Mouse (Mus musculus): Measurements from ENCODE around the gene P2rx7. TPM values are rescaled to one million over a fixed set of nuclear protein-coding genes. Genes with fewer than 3 reads are reported as not detected.
A peak's percentile ranks its signal among the peaks of the same experiment; 100 is the strongest.

P2rx7 gene
- polyA plus RNA-seq, 1 experiment from 2014 or later: 1.4 TPM

DNA sequence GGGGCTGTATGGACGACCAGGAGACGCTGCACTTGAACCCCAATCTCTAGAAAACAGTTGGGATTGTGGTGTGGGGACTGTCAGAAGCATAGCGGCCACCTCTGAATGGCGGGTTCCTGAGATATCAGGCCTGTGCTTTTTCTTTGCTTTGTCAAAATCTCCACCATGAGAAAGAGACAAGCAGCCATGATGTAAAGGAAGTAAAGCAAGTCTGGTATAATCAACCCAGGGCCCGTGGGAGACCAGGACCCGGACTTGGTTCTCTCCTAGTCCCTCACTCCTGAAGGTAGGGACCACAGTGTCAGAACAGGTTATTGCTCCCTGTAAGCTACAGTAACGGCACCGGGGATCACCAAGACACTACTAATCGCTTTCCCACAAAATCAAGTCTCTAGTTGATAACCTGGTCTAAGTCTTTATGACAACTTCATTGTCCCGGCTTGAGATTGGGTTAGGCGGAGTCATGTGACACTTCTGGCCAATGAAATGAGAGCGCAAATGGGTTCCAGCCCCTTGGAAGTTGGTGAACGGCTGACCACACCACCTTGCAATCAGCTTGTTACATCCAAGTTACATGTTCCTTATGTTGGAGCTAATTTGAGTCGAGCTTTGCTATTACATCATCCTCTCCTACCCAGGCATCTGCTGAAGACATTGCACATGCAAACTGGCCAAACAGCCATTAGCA, 18.0 kb upstream of the P2rx7 start:
- 87% methylated on average over 14 of the region's 14 CpGs for WGBS
- Histone ChIP-seq H3K4me2 (no peak overlapping the region), H3K36me3 (no peaks in the 10 kb centered on the region), H3K4me1 (peaks cover 13% of the 10 kb centered on the region), H3K9ac (no peak overlapping the region), H3K27ac (no peak overlapping the region), H3K27me3 (no peaks in the 10 kb centered on the region), H3K9me3 (replicated peaks) (no peaks in the 10 kb centered on the region), H3K4me3 (replicated peaks) (no peak overlapping the region)
- no peak for ATAC-seq (replicated peaks; ENCODE audit: low FRiP score)

GRCm38 (mm10) chr5:122627243-122627642, 16.5 kb upstream of the P2rx7 start:
- H3K36me3 ChIP-seq: no peaks in the 10 kb centered on the region
- H3K9me3 ChIP-seq (replicated peaks): no peaks in the 10 kb centered on the region
- no peak overlapping the region for H3K9ac ChIP-seq
- H3K4me3 ChIP-seq (replicated peaks): no peak overlapping the region
- no peak overlapping the region for H3K27ac ChIP-seq
- peak; percentile 46; the same call in 1 of the 2 replicates for ATAC-seq (replicated peaks; ENCODE audit: low FRiP score)
- H3K27me3 ChIP-seq: no peaks in the 10 kb centered on the region
- H3K4me2 ChIP-seq: no peak overlapping the region
- 34% methylated on average over 2 of the region's 2 CpGs for WGBS
- peaks cover 2% of the 10 kb centered on the region; the same call in 1 of the 2 replicates for H3K4me1 ChIP-seq

DNA sequence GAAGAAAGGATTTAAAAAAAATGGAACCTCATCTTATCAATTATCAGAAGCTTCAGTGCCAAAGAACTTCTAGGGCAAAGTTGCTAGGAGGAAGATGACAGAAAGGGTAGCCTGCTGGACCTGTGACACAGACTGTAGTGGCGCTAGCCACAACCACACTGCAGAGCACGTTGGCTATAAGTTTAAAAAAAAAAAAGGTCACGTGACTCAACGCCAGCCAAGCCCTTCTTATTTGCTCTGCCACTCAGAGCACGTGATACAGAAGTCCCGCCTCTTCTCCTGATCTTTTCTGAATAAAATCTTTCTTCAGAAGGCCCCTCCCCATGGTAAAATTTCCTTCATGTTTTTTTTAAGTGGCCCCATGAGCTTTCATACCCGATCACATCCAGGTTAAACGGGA, 8.5 kb upstream of the P2rx7 start:
- 76% methylated on average over 8 of the region's 8 CpGs for WGBS
- H3K4me2 ChIP-seq: no peak overlapping the region
- H3K36me3 ChIP-seq: no peaks in the 10 kb centered on the region

GRCm38 (mm10) chr5:122636308-122636707, 7.4 kb upstream of the P2rx7 start:
- H3K36me3 ChIP-seq: no peaks in the 10 kb centered on the region
- no peak overlapping the region for H3K27ac ChIP-seq
- WGBS: 54% methylated on average over 9 of the region's 9 CpGs
- H3K27me3 ChIP-seq: no peaks in the 10 kb centered on the region
- H3K4me1 ChIP-seq: peaks cover 12% of the 10 kb centered on the region
- no peak overlapping the region for H3K4me2 ChIP-seq
- H3K4me3 ChIP-seq (replicated peaks): no peak overlapping the region
- no peak overlapping the region for H3K9ac ChIP-seq
- no peaks in the 10 kb centered on the region for H3K9me3 ChIP-seq (replicated peaks)
- peak; percentile 33; the same call in 1 of the 2 replicates for ATAC-seq (replicated peaks; ENCODE audit: low FRiP score)

More for the DNA sequence above, 8.5 kb upstream of the P2rx7 start:
- Histone ChIP-seq H3K4me3 (replicated peaks) (no peak overlapping the region), H3K27ac (no peak overlapping the region), H3K9ac (no peak overlapping the region), H3K27me3 (no peaks in the 10 kb centered on the region), H3K4me1 (peaks cover 12% of the 10 kb centered on the region), H3K9me3 (replicated peaks) (no peaks in the 10 kb centered on the region)
- no peak for ATAC-seq (replicated peaks; ENCODE audit: low FRiP score)

DNA sequence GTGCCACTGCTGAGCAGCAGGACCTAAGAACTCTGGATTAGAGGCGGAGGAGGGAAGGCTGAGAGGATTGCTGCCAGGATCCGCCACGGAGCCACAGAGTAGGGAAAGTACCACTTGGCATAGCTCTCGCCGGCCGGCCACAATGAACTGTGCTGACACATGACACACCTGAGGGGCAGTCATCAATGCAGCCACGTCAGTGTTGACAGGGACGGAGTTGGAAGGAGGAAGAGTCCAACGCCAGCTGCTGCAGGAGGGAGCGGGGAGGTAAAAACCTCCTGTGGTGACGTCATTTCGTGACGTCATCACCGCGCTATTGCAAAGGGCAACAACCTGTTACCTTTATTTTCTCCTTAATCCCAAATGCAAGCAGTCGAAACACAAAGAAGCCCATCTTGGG, 6.8 kb upstream of the P2rx7 start:
- no peak for ATAC-seq (replicated peaks; ENCODE audit: low FRiP score)
- Histone ChIP-seq H3K4me2 (peak overlapping the region; percentile 48), H3K9me3 (replicated peaks) (no peaks in the 10 kb centered on the region), H3K4me1 (peaks cover 12% of the 10 kb centered on the region), H3K9ac (no peak overlapping the region), H3K27ac (no peak overlapping the region), H3K4me3 (replicated peaks) (peak overlapping the region; percentile 11; the same call in 1 of the 2 replicates), H3K36me3 (no peaks in the 10 kb centered on the region), H3K27me3 (no peaks in the 10 kb centered on the region)
- WGBS: 46% methylated on average over 16 of the region's 16 CpGs

- no peaks in the 10 kb centered on the region for H3K27me3 ChIP-seq
- no peak overlapping the region for H3K27ac ChIP-seq
- no peaks in the 10 kb centered on the region for H3K36me3 ChIP-seq
- no peak overlapping the region for H3K4me2 ChIP-seq
- H3K9ac ChIP-seq: no peak overlapping the region
- WGBS: 85% methylated on average over 2 of the region's 2 CpGs
- H3K9me3 ChIP-seq (replicated peaks): no peaks in the 10 kb centered on the region
- ATAC-seq (replicated peaks; ENCODE audit: low FRiP score): no peak
- peaks cover 12% of the 10 kb centered on the region for H3K4me1 ChIP-seq
- no peak overlapping the region for H3K4me3 ChIP-seq (replicated peaks)
These were observed 5.4 kb upstream of the P2rx7 start for GRCm38 (mm10) chr5:122638296-122638695.

DNA sequence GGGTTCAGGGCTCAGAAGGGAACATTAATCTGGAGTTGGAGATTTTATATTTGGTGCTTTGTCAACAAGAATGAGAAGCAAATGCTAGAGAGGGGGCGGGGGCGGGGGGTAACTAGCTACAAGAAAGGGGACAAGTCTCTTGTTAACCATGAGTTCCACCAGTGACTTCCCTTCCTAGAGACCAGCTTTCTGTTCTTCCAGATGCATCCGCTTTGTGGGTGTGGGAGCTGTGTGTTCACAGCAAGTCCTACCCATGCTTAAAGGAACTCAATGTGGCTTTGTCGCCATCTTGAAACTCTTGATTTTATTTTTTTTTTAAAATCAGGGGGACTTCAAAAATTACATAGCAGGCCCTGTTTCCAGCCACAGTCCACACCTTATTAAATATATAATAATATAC, 4.2 kb upstream of the P2rx7 start:
- no peak overlapping the region for H3K27ac ChIP-seq
- 94% methylated on average over 4 of the region's 4 CpGs for WGBS
- no peaks in the 10 kb centered on the region for H3K36me3 ChIP-seq
- no peak overlapping the region for H3K4me3 ChIP-seq (replicated peaks)
- no peaks in the 10 kb centered on the region for H3K27me3 ChIP-seq
- peaks cover 18% of the 10 kb centered on the region for H3K4me1 ChIP-seq
- ATAC-seq (replicated peaks; ENCODE audit: low FRiP score): no peak
- H3K9ac ChIP-seq: no peak overlapping the region
- H3K4me2 ChIP-seq: no peak overlapping the region
- H3K9me3 ChIP-seq (replicated peaks): no peaks in the 10 kb centered on the region

DNA sequence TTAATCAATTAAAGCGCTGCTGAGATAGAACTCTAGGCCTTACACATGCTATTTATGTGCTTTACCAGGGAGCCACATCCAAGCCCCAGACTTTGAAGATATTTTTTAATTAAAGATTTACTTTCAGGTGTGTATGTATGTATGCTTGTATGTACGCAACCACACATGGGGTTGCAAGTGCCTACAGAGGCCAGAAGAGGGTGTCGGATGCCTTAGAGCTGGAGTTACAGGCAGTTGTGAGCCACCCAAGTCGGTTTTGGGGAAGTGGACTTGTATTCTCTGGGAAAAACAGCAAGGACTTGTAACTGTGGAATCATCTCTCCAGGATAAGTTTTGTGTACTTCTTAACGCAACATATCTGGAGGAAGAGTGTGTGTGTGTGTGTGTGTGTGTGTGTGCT, 3.7 kb upstream of the P2rx7 start:
- H3K9ac ChIP-seq: no peak overlapping the region
- WGBS: 89% methylated on average over 5 of the region's 5 CpGs
- no peak for ATAC-seq (replicated peaks; ENCODE audit: low FRiP score)

GRCm38 (mm10) chr5:122644111-122644607, 448 bp downstream of the P2rx7 start:
- no peak overlapping the region for H3K4me3 ChIP-seq (replicated peaks)

More for the DNA sequence above, 3.7 kb upstream of the P2rx7 start:
- H3K27me3 ChIP-seq: no peaks in the 10 kb centered on the region
- H3K27ac ChIP-seq: no peak overlapping the region
- no peak overlapping the region for H3K4me2 ChIP-seq
- H3K4me3 ChIP-seq (replicated peaks): no peak overlapping the region
- peaks cover 18% of the 10 kb centered on the region for H3K4me1 ChIP-seq
- no peaks in the 10 kb centered on the region for H3K9me3 ChIP-seq (replicated peaks)
- no peaks in the 10 kb centered on the region for H3K36me3 ChIP-seq

DNA sequence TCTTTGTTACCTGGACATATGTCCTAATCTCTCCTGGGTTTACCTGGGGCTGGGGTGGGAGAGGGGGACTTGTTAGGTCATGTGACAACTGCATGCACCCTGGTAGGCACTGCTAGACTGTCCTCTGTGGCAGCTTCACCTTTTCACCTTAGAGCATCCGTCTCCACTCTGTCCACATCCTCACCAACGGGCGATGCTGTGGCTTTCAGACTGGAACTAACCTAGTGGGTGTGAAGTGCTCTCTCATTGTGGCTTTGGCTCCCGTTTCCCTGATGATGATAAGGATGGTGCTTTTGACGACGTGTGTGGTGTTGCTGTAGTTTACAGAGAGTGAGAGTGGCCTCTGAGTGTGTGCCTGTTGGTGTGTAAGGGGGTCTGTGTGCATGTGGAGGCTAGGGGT, 1.6 kb downstream of the P2rx7 start:
- Histone ChIP-seq H3K9me3 (replicated peaks) (no peaks in the 10 kb centered on the region), H3K36me3 (no peaks in the 10 kb centered on the region), H3K9ac (no peak overlapping the region), H3K4me1 (peaks cover 6% of the 10 kb centered on the region; the same call in 1 of the 2 replicates), H3K27ac (no peak overlapping the region), H3K4me2 (no peak overlapping the region), H3K27me3 (no peaks in the 10 kb centered on the region), H3K4me3 (replicated peaks) (no peak overlapping the region)
- no peak for ATAC-seq (replicated peaks; ENCODE audit: low FRiP score)
- 77% methylated on average over 6 of the region's 6 CpGs for WGBS

More at GRCm38 (mm10) chr5:122644111-122644607, 448 bp downstream of the P2rx7 start:
- no peak for ATAC-seq (replicated peaks; ENCODE audit: low FRiP score)
- no peak overlapping the region; the same call in 1 of the 2 replicates for H3K4me2 ChIP-seq
- no peaks in the 10 kb centered on the region for H3K36me3 ChIP-seq
- no peaks in the 10 kb centered on the region for H3K27me3 ChIP-seq
- 68% methylated on average over 15 of the region's 15 CpGs for WGBS
- no peak overlapping the region for H3K9ac ChIP-seq
- H3K27ac ChIP-seq: no peak overlapping the region
- H3K9me3 ChIP-seq (replicated peaks): no peaks in the 10 kb centered on the region
- peaks cover 6% of the 10 kb centered on the region; the same call in 1 of the 2 replicates for H3K4me1 ChIP-seq

GRCm38 (mm10) chr5:122646050-122646449, 2.3 kb downstream of the P2rx7 start:
- H3K36me3 ChIP-seq: no peaks in the 10 kb centered on the region
- no peak for ATAC-seq (replicated peaks; ENCODE audit: low FRiP score)
- peaks cover 6% of the 10 kb centered on the region; the same call in 1 of the 2 replicates for H3K4me1 ChIP-seq
- no peak overlapping the region for H3K27ac ChIP-seq
- no peak overlapping the region for H3K9ac ChIP-seq
- H3K9me3 ChIP-seq (replicated peaks): no peaks in the 10 kb centered on the region
- WGBS: 83% methylated on average over 11 of the region's 11 CpGs
- H3K4me3 ChIP-seq (replicated peaks): no peak overlapping the region
- H3K27me3 ChIP-seq: no peaks in the 10 kb centered on the region
- no peak overlapping the region for H3K4me2 ChIP-seq

GRCm38 (mm10) chr5:122647256-122647924, 3.7 kb downstream of the P2rx7 start:
- Histone ChIP-seq H3K9ac (no peak overlapping the region), H3K4me1 (peaks cover 6% of the 10 kb centered on the region; the same call in 1 of the 2 replicates), H3K4me2 (no peak overlapping the region), H3K9me3 (replicated peaks) (no peaks in the 10 kb centered on the region), H3K4me3 (replicated peaks) (no peak overlapping the region), H3K36me3 (no peaks in the 10 kb centered on the region), H3K27ac (no peak overlapping the region), H3K27me3 (no peaks in the 10 kb centered on the region)
- ATAC-seq (replicated peaks; ENCODE audit: low FRiP score): no peak
- WGBS: 76% methylated on average over 9 of the region's 9 CpGs
